Mouse (Mus musculus) neutrophil, adult 65 days (primary cell): ENCODE results near the gene Syt3. TPM values are rescaled to one million over a fixed set of nuclear protein-coding genes. Genes with fewer than 3 reads are reported as not detected.

Experiments used
- total RNA-seq: library from RNA; stranded (reverse); gene quantifications from 2 replicates; pipeline ENCODE4 v1.2.4, GENCODE M21; 2023

Gene Syt3
- total RNA-seq = 0.41 TPM in 1 of 2 replicates, not detected in the other

DNA sequence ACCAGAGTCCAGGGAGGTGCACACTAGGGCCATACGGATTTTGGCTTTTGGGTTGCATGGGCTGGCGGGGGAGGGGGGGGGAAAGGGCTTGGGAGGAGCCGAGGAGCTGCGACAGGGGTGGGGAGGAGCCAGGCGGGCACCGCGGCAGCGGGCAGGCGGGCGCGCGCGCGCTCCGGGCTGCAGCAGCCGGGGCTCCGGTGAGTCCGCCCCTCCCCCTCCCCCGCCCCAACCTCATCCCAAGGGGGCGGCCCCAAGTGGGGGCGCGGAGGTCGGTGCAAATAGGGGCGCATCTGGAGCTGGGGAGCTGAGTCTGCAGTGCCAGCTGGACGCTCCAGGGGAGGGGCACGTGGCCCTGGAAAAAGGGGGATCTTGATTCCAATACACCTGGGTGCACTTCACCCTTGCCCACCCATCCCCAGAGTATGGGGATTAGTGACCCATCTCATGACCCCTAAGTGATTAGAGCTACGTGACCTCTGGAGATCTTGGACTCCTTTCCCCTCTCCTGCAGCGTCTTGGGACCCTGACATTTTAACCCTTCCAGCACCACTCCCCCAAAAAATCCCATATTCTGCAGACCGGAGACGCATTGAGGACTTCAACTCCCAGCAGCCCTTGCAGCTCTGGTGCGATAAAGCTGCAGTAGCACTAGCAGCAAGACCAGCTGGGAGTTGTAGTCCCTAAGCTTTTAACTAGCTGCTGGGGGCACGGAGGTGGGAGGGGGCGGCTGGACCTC lies at the start of gene Syt3:
TSS of gene Syt3 (plus strand) at position 123 of the 736 bp plus-strand sequence.

DNA sequence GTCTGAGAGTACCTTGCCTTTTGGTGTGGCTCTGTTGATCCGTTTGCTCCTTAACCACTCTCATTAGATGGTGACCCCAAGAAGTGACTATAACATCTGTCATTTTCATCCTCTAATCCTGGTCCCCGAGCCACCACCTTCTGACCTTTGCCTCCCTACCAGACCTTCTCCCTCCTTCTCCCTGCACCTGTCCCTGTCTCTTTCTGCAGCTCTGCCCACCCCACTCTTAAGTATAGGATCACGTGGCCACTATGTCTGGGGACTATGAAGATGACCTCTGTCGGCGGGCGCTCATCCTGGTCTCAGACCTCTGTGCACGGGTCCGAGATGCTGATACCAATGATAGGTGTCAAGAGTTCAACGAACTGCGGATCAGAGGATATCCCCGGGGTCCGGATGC lies 1.8 kb downstream of the Syt3 start, which contains the start of gene 1700008O03Rik:
TSS of gene 1700008O03Rik (minus strand) at position 101 of the 400 bp plus-strand sequence.

DNA sequence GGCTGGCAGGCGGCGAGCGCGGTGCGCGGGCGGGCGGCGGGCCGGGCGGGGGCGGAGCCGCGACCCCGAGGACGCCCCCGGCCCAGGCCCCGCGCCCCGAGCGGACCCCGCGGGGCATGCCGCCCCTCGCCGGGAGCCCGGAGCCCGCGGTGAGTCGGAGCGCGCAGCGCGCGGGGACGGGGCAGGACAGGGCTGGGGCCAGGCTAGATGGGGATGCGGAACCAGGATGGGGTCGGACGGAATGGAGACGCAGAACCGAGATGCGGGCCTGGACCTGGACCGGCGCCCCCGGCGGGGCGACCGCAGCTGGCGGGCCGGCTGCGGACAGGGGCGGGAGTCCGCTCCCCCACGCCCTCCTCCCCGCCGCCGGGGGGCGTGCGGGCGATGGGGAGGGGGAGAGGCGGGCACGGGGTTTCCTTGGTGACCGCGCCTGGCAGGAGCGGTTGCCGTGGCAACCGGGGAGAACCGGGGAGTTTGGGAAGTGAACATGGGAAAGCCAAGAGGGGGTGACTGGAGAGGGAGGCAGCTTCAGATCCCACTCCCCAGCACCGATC lies 45.1 kb downstream of the Syt3 start, which contains the start of gene Lrrc4b:
TSS of gene Lrrc4b (plus strand) at position 51 of the 554 bp plus-strand sequence.

Other genes with a start within 250 kb of the Syt3 start
- gene Klk1b16, start 247.3 kb upstream of the Syt3 start, total RNA-seq = not detected in 2 replicates
- not detected in 2 replicates for gene Klk1b24, start 195.9 kb upstream of the Syt3 start, total RNA-seq
- not detected in 2 replicates for gene Klk1b3, start 185.9 kb upstream of the Syt3 start, total RNA-seq
- gene Klk1b4, start 176.7 kb upstream of the Syt3 start, total RNA-seq = not detected in 2 replicates
- not detected in 2 replicates for gene Klk1b5, start 168.2 kb upstream of the Syt3 start, total RNA-seq
- gene Klk1, start 158.7 kb upstream of the Syt3 start, total RNA-seq = not detected in 2 replicates
- gene Gm36864, start 147.9 kb upstream of the Syt3 start, total RNA-seq = not detected in 2 replicates
- 1.9 and 3.0 TPM in 2 replicates for gene 1700028J19Rik, start 137.4 kb upstream of the Syt3 start, total RNA-seq
- gene 2410002F23Rik, start 137.4 kb upstream of the Syt3 start, total RNA-seq = 19.9 and 27.3 TPM in 2 replicates
- gene Acp4, start 126.7 kb upstream of the Syt3 start, total RNA-seq = not detected in 2 replicates
- not detected in 2 replicates for gene Gm15517, start 122.7 kb upstream of the Syt3 start, total RNA-seq
- 0.29 and 0.51 TPM in 2 replicates for gene Clec11a, start 77.2 kb upstream of the Syt3 start, total RNA-seq
- 0.32 and 0.34 TPM in 2 replicates for gene Shank1, start 73.8 kb upstream of the Syt3 start, total RNA-seq
- gene 1700008O03Rik, start 1.7 kb downstream of the Syt3 start, total RNA-seq = not detected in 2 replicates
- gene Lrrc4b, start 44.9 kb downstream of the Syt3 start, total RNA-seq = not detected in 2 replicates
- not detected in 2 replicates for gene Aspdh, start 81.3 kb downstream of the Syt3 start, total RNA-seq
- gene Josd2, start 83.9 kb downstream of the Syt3 start, total RNA-seq = 14.6 and 17.8 TPM in 2 replicates
- 23.0 and 29.1 TPM in 2 replicates for gene Emc10, start 112.4 kb downstream of the Syt3 start, total RNA-seq
- gene Fam71e1, start 112.5 kb downstream of the Syt3 start, total RNA-seq = 1.5 and 3.9 TPM in 2 replicates
- gene Mybpc2, start 140.6 kb downstream of the Syt3 start, total RNA-seq = 0.41 and 0.88 TPM in 2 replicates
- 2.8 and 6.0 TPM in 2 replicates for gene Spib, start 148.0 kb downstream of the Syt3 start, total RNA-seq
- gene Pold1, start 164.7 kb downstream of the Syt3 start, total RNA-seq = 38.8 and 52.2 TPM in 2 replicates
- gene Nr1h2, start 169.8 kb downstream of the Syt3 start, total RNA-seq = 406 and 408 TPM in 2 replicates
- gene Napsa, start 188.3 kb downstream of the Syt3 start, total RNA-seq = 124 and 134 TPM in 2 replicates
- 0.73 and 1.1 TPM in 2 replicates for gene Kcnc3, start 206.6 kb downstream of the Syt3 start, total RNA-seq